Mouse (Mus musculus): ENCODE data around the gene Krt19.

- no peak for TF ChIP-seq CTCF (IDR thresholded peaks at IDR 0.05; ENCODE audit: borderline replicate concordance, extremely low read depth, insufficient read depth, insufficient read length)
- TF ChIP-seq POLR2A (IDR thresholded peaks at IDR 0.05; ENCODE audit: borderline replicate concordance, extremely low read depth, insufficient read depth, insufficient read length, poor library complexity, severe bottlenecking): no peak
Observed at GRCm38 (mm10) chr11:100176791-100177190, 28.3 kb upstream of the Krt19 start.

Data from brain, embryonic 14.5 days (tissue).